In genomic region chr9:87452571-87452970, GRCm38 (mm10) we compare ENCODE assay signal across 12 mouse cellular contexts.
"Had no signal": no experiment of that assay in that cellular context is flagged by ENCODE, and none has a peak within 500 bp of the region (broad histone marks: within the 10 kb centered on the region; RNA-seq: fewer than 3 reads in every experiment).

No protein-coding gene starts in this region.

- DNase-seq: retina, postnatal 1 day; right cerebral cortex, adult 18-20 months; right cerebral cortex, postnatal 14 days; right cerebral cortex, postnatal 25 days; right cerebral cortex, postnatal 4 days; spleen, adult 18-20 months; thymus, adult 18-20 months; thymus, adult 2 months; thymus, postnatal 14 days; thymus, postnatal 25 days; thymus, postnatal 36 days; thymus, postnatal 4 days had no signal
